Mouse (Mus musculus) forebrain, embryonic 14.5 days (tissue): ENCODE data around the gene Rnf43. TPM values are rescaled to one million over a fixed set of nuclear protein-coding genes. Genes with fewer than 3 reads are reported as not detected.

Source experiments
- ATAC-seq: fragments of 200-750 bp; cut with Nextera tagmentation; 2 replicates; pipeline ENCODE4 v1.8.0; 2017; ENCODE audit warnings: mild to moderate bottlenecking, moderate library complexity
- DNase-seq: peaks from one replicate; pipeline ENCODE4 v3.0.0-alpha.2; 2015; ENCODE audit warnings: low spot score
- H3K27ac ChIP-seq: fragments of 300-500 bp; sonication (generic); 2 replicates; pipeline ENCODE4 v1.5.1; 2014; ENCODE audit warnings: low read depth, mild to moderate bottlenecking, control low read depth, low read length, moderate library complexity
- H3K27me3 ChIP-seq: fragments of 300-500 bp; sonication (generic); replicated peaks from 2 replicates; pipeline ENCODE4 v1.6.1; 2014; ENCODE audit warnings: low read length, control low read depth, mixed read lengths; ENCODE audit not compliant: control insufficient read depth, insufficient read depth
- H3K36me3 ChIP-seq: fragments of 300-500 bp; sonication (generic); 2 replicates; pipeline ENCODE4 v1.6.1; 2014; ENCODE audit warnings: low read length, control low read depth; ENCODE audit not compliant: control insufficient read depth, insufficient read depth
- H3K4me1 ChIP-seq: fragments of 300-500 bp; sonication (generic); 2 replicates; pipeline ENCODE4 v1.6.1; 2014; ENCODE audit warnings: antibody characterized with exemption, low read length, control low read depth; ENCODE audit not compliant: control insufficient read depth, insufficient read depth
- H3K4me2 ChIP-seq: fragments of 300-500 bp; sonication (generic); 2 replicates; pipeline ENCODE4 v1.6.1; 2014; ENCODE audit warnings: mild to moderate bottlenecking, control low read depth, low read length
- H3K4me3 ChIP-seq: fragments of 300-500 bp; sonication (generic); 2 replicates; pipeline ENCODE4 v1.5.1; 2014; ENCODE audit warnings: low read depth, low read length, control low read depth
- H3K9ac ChIP-seq: fragments of 300-500 bp; sonication (generic); 2 replicates; pipeline ENCODE4 v1.6.1; 2014; ENCODE audit warnings: mild to moderate bottlenecking, low read length, control low read depth, moderate library complexity
- H3K9me3 ChIP-seq: fragments of 300-500 bp; sonication (generic); replicated peaks from 2 replicates; pipeline ENCODE4 v1.6.1; 2016; ENCODE audit warnings: low read length, control low read depth, mixed read lengths; ENCODE audit not compliant: control insufficient read depth
- WGBS: fragments of 180-500 bp; shearing (Covaris S2); extraction: QIAGEN DNeasy Blood & Tissue Kit; methylation state at CpG from one replicate; pipeline ENCODE4 v1.1.7; 2014; 5-methylcytosine and 5-hydroxymethylcytosine counted together
- polyA plus RNA-seq: library from polyadenylated mRNA; unstranded; fragments of >200 nt; fragmentation: Nextera tagmentation; extraction: Ambion mirVana; gene quantifications from 2 replicates; pipeline ENCODE4 v1.2.1, GENCODE M21; 2014

The Rnf43 gene
- polyA plus RNA-seq, 1 experiment from 2014 or later = 0.63 TPM

DNA sequence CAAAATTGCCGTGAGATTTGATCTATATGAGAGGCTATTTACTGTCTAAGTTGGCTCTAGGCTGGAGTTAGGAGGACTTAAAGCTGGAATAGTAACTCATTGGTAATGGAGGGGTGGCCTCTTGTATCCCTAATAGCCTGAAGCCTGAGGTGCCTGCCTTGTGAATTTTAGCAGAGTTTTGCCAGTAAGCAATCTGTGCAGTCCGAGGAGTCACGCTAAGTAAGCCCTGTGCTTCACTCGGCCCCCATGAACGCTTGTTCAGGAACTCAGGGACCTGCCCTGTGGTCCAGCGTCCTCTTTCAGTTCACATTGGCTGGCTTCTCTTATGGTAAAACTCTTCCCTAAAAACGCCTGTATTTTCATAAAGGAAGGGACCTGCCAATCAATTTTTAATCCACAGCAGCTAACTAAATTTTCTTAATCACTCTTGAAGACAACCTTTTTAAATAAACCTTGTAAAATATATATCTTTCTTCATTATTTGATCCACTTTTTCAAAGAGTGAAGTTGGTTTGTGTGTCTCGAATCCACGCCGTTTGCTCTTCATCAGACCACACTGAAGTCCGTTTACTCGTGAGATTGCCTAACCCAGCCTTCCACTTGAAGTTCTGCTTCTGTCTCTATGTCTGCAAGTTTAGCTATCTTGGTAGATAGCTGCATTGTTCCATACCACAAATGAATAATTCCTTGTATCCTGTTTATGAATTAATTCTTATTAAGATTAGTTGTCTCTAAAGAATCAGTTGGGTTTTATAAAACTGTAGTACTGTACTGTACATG lies 3.9 kb downstream of the Rnf43 start:
- Histone ChIP-seq H3K36me3 (no peaks in the 10 kb centered on the region), H3K27ac (no peak overlapping the region), H3K4me1 (peaks cover 4% of the 10 kb centered on the region; the same call in 1 of the 2 replicates), H3K4me2 (no peak overlapping the region), H3K9me3 (no peaks in the 10 kb centered on the region), H3K9ac (no peak overlapping the region), H3K4me3 (no peak overlapping the region), H3K27me3 (no peaks in the 10 kb centered on the region)
- DNase-seq (no peak), ATAC-seq (no peak)
- 81% methylated on average over 12 of the region's 12 CpGs for WGBS

DNA sequence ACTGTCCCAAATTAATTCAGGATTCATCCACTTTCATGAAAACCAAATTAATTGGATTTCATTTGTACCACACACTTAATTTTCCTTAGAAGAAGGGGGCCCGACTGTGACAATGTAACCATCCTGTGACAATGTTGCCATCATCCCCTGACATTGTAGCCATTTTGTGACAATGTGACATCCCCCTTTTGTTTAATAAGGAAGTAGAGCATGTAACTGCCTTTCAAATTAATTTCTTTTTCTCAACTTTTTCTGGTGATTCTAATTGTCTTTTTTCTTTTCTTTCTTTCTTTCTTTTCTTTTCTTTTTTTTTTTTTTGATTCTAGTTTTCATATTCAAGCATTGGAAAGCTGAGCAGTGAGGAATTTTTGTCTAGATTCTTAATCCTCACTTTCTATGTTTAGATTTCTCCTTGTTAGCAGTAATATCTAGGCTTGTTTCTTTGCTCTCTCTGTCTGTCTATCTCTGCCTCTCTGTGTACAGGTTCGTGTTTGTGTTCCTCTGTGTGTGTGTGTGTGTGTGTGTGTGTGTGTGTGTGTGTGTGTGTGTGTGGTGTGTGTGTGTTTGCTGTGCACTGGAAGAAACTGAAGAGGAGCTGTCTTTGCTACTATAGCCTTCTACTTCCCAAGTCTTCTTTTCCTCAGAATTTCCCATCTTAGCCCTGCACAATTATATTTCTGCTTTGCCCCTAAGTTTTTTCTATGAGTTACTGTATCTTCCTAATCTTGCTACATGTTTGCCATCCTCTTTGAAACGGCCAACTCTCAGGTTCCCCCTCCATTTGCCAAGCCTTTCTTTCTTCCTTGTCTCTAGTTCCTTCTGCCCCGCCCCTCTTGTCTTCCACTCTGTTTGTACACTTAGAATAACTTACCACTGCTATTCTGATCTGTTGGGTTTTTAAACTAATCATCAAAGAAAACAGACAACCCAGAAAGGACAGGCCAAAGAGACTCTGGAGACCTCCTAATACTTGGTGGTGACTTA lies 4.9 kb downstream of the Rnf43 start:
- Histone ChIP-seq H3K4me1 (peaks cover 4% of the 10 kb centered on the region; the same call in 1 of the 2 replicates), H3K27me3 (no peaks in the 10 kb centered on the region), H3K36me3 (no peaks in the 10 kb centered on the region), H3K9me3 (no peaks in the 10 kb centered on the region), H3K4me3 (no peak overlapping the region), H3K4me2 (no peak overlapping the region), H3K9ac (no peak overlapping the region), H3K27ac (no peak overlapping the region)
- no peak for ATAC-seq
- 69% methylated on average over 4 of the region's 4 CpGs for WGBS
- no peak for DNase-seq

DNA sequence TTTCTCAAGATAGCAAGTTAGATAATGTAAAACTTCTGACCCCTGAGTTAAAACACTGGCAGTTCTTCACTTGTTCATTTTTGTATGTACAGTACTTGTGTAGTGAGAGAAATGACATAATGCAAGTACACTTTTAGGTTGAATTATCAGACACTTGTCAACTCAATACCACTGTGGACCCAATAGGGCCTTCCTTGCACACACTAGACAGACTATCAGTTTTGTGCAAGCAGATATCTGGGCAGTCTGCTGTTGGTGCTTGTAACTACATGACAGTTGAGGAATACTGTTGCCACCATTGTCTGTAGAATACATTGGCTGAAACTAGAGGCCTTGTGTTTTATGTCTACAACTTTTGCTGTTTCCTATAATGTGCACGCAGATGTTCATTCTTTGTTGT lies 10.8 kb downstream of the Rnf43 start:
- no peak overlapping the region for H3K9ac ChIP-seq
- no peaks in the 10 kb centered on the region for H3K27me3 ChIP-seq
- no peaks in the 10 kb centered on the region for H3K4me1 ChIP-seq
- no peak for DNase-seq
- ATAC-seq = no peak
- H3K27ac ChIP-seq = no peak overlapping the region
- no peak overlapping the region for H3K4me2 ChIP-seq
- H3K9me3 ChIP-seq = no peaks in the 10 kb centered on the region
- H3K36me3 ChIP-seq = no peaks in the 10 kb centered on the region
- no peak overlapping the region for H3K4me3 ChIP-seq
- WGBS = 98% methylated on average over 1 of the region's 1 CpGs

DNA sequence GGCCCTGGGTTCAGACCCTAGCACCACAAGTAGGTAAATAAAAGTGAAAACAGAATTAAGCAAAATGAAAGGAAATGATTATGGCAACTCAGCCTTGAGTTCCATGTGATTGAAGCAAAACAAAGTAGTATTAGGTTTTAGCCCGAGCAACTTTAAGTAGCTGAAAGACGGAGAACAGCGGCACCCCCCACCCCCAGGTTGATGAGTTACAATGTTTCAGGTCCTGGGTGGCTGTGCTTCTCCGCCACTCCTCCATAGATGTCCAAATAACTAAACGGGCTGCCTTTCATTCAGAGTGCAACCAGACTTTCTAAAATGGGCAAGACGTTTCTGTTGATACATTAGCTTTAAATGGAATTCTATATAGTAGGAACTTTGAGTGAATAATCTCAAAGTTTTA lies 13.1 kb downstream of the Rnf43 start:
- Histone ChIP-seq H3K27ac (no peak overlapping the region), H3K36me3 (no peaks in the 10 kb centered on the region), H3K4me1 (no peaks in the 10 kb centered on the region), H3K9ac (no peak overlapping the region), H3K9me3 (no peaks in the 10 kb centered on the region), H3K27me3 (no peaks in the 10 kb centered on the region), H3K4me2 (no peak overlapping the region), H3K4me3 (no peak overlapping the region)
- DNase-seq (no peak), ATAC-seq (no peak)
- 88% methylated on average over 6 of the region's 6 CpGs for WGBS

DNA sequence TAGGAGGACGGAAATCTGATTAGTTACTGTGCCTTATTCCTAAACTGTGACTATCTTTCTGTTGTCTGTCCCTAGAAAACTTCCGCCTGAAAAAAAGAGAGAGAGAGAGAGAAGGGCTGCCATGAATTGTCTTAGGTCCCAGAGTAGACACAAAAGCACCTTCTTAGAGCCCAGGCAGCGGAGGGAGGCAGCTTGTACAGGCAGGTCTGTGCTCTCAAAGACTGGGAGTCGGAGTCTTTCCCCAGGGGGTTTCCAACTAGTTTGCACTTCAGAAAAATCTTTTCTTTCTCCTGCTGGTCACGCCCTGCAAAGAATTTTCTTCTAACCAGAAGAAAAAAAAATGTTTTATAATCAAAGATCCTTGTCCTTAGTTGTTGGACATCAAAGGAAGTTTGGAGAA lies 15.2 kb downstream of the Rnf43 start:
- H3K4me3 ChIP-seq = no peak overlapping the region
- H3K27ac ChIP-seq = no peak overlapping the region
- H3K9ac ChIP-seq = no peak overlapping the region
- H3K36me3 ChIP-seq = no peaks in the 10 kb centered on the region
- DNase-seq (no peak), ATAC-seq (no peak)
- no peaks in the 10 kb centered on the region; the same call in 1 of the 2 replicates for H3K4me1 ChIP-seq
- H3K27me3 ChIP-seq = no peaks in the 10 kb centered on the region
- H3K4me2 ChIP-seq = no peak overlapping the region
- WGBS = 41% methylated on average over 5 of the region's 5 CpGs
- H3K9me3 ChIP-seq = no peaks in the 10 kb centered on the region

DNA sequence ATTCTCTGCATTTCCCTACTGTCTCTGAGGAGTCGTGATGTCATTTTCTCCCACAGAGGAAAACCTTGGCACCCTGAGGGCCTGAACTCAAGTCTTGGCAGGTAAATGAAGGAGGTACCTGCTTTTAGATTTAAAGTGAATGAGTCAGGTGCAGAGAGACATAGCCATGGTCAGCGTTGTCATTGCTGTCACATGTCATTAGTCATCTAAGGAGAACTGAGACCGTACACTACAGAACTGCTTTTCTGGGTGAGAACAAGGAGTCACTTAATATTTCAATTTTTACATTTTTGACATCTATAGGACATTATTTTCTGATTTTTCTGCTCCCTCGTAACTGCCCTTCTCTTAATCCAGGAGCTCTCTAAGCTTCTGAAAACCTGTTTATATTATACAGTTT lies 16.0 kb downstream of the Rnf43 start:
- DNase-seq (no peak), ATAC-seq (no peak)
- Histone ChIP-seq H3K27me3 (no peaks in the 10 kb centered on the region), H3K9me3 (no peaks in the 10 kb centered on the region), H3K27ac (no peak overlapping the region), H3K9ac (no peak overlapping the region), H3K4me2 (no peak overlapping the region), H3K4me3 (no peak overlapping the region), H3K36me3 (no peaks in the 10 kb centered on the region), H3K4me1 (peaks cover 6% of the 10 kb centered on the region; the same call in 1 of the 2 replicates)
- 81% methylated on average over 4 of the region's 4 CpGs for WGBS

DNA sequence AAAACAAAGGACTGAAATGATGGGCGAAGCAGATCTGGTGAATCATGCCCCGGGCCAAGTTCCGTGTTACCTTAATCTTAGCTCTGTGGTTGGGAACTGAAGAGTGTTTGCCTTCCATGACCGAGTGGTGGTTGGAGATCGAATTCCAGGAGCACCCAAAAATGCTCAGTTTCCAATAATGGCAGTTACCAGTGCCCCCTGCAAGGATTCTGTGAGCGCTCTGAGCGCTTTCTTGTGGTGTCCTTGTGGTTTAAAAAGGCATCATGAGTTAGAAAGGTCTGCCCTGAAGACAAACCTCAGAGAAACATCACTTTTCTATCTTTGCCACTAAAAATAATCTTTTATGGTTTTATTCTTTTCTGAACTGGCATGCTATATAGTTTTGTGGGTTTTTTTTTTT lies 16.5 kb downstream of the Rnf43 start:
- Histone ChIP-seq H3K27me3 (no peaks in the 10 kb centered on the region), H3K36me3 (no peaks in the 10 kb centered on the region), H3K4me3 (no peak overlapping the region), H3K27ac (no peak overlapping the region), H3K9ac (no peak overlapping the region), H3K4me1 (peaks cover 6% of the 10 kb centered on the region; the same call in 1 of the 2 replicates), H3K4me2 (no peak overlapping the region), H3K9me3 (no peaks in the 10 kb centered on the region)
- WGBS = 92% methylated on average over 7 of the region's 7 CpGs
- ATAC-seq (no peak), DNase-seq (no peak)

DNA sequence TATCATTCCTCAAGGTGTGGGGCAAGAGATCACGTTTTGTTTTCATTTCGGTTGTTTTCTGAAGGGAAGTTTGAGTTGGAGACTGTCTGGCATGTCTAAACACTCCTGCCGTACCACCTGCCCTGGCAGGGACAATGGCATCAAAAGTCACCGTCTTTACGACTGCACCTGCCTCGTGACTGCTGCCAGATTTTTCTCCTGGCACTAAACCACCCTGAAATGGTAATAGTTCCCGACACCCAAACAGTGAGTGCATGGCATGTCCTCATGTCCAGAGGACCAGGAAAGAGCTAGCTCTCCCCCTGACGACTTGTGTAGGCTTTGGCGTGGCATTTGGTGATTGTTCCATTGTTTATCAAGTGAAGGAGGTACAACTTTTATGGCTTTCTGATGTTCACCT lies 18.3 kb downstream of the Rnf43 start:
- ATAC-seq = no peak
- H3K36me3 ChIP-seq = no peaks in the 10 kb centered on the region
- no peak overlapping the region for H3K9ac ChIP-seq
- no peaks in the 10 kb centered on the region for H3K9me3 ChIP-seq
- DNase-seq = no peak
- H3K27me3 ChIP-seq = no peaks in the 10 kb centered on the region
- 90% methylated on average over 9 of the region's 9 CpGs for WGBS
- H3K27ac ChIP-seq = no peak overlapping the region
- no peak overlapping the region for H3K4me3 ChIP-seq
- peaks cover 6% of the 10 kb centered on the region; the same call in 1 of the 2 replicates for H3K4me1 ChIP-seq
- H3K4me2 ChIP-seq = no peak overlapping the region
